Mouse (Mus musculus) MEL (cell line): ENCODE data around the gene Cyp17a1.

Experiments used
- CHD1 ChIP-seq: IDR thresholded peaks from 2 replicates; pipeline ENCODE4 v1.6.1; 2012; ENCODE audit warnings: low read depth, mild to moderate bottlenecking, inconsistent platforms, low read length, improper control_type of control experiment
- CTCF ChIP-seq, 3 experiments: IDR thresholded peaks in 2 of 3; conservative IDR thresholded peaks in 1 of 3; 2 replicates each; pipeline ENCODE4 v1.5.1; 2011 to 2012; ENCODE audit warnings: low read length in 3 of 3, low read depth in 2 of 3, mild to moderate bottlenecking in 2 of 3, improper control_type of control experiment in 1 of 3, inconsistent platforms in 1 of 3, mixed read lengths in 1 of 3, moderate library complexity in 1 of 3; ENCODE audit not compliant: control insufficient read depth in 1 of 3, insufficient read depth in 1 of 3, poor library complexity in 1 of 3, severe bottlenecking in 1 of 3
- ETS1 ChIP-seq: IDR thresholded peaks from 2 replicates; pipeline ENCODE4 v1.6.1; 2012; ENCODE audit warnings: low read depth, mild to moderate bottlenecking, inconsistent platforms, low read length, improper control_type of control experiment, moderate library complexity
- POLR2AphosphoS2 ChIP-seq: IDR thresholded peaks from 2 replicates; pipeline ENCODE4 v1.6.1; 2011; ENCODE audit warnings: low read length, improper control_type of control experiment
- ZC3H11A ChIP-seq: IDR thresholded peaks from 2 replicates; pipeline ENCODE4 v1.6.1; 2012; ENCODE audit warnings: low read depth, mild to moderate bottlenecking, inconsistent platforms, low read length, improper control_type of control experiment

DNA sequence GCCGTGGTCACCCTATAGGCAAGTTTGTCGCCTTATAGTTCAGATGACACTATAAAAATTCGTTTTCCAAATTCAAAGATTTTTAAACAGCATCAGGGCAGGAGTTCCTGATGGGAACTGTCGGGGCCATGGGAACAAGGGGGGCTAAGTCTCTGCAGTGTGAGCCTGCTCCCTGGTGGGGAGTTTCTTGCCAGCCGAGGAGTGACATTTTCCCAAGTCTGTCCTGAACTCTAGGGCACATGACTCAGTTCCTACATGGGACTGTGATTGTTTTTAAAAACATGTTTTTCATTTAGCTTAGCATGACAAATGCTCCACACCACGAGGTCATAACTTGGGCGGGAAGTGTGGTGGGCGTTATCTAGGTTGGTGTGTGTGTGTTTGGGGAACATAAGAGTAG lies 25.1 kb downstream of the Cyp17a1 start:
- TF ChIP-seq POLR2AphosphoS2 (no peak), CTCF (IDR thresholded peaks at IDR 0.05 in 2 of 3, conservative IDR thresholded peaks at IDR 0.05 in 1 of 3; ENCODE audit: control insufficient read depth in 1 of 3, insufficient read depth in 1 of 3, low read depth in 2 of 3, low read length in 3 of 3, poor library complexity in 1 of 3, severe bottlenecking in 1 of 3) (no peak), CHD1 (no peak), ZC3H11A (no peak), ETS1 (no peak)
